Mouse (Mus musculus): ENCODE results near the gene Oas1a. TPM values are rescaled to one million over a fixed set of nuclear protein-coding genes. Genes with fewer than 3 reads are reported as not detected.
"Not testable (repeated sequence)": the region's sequence is repeated elsewhere in the genome, so short reads cannot be mapped to it uniquely, and the experiment has no call there.

Oas1a gene
- polyA plus RNA-seq (2012; rRNA removed): 15.7 and 21.1 TPM in 2 replicates

DNA sequence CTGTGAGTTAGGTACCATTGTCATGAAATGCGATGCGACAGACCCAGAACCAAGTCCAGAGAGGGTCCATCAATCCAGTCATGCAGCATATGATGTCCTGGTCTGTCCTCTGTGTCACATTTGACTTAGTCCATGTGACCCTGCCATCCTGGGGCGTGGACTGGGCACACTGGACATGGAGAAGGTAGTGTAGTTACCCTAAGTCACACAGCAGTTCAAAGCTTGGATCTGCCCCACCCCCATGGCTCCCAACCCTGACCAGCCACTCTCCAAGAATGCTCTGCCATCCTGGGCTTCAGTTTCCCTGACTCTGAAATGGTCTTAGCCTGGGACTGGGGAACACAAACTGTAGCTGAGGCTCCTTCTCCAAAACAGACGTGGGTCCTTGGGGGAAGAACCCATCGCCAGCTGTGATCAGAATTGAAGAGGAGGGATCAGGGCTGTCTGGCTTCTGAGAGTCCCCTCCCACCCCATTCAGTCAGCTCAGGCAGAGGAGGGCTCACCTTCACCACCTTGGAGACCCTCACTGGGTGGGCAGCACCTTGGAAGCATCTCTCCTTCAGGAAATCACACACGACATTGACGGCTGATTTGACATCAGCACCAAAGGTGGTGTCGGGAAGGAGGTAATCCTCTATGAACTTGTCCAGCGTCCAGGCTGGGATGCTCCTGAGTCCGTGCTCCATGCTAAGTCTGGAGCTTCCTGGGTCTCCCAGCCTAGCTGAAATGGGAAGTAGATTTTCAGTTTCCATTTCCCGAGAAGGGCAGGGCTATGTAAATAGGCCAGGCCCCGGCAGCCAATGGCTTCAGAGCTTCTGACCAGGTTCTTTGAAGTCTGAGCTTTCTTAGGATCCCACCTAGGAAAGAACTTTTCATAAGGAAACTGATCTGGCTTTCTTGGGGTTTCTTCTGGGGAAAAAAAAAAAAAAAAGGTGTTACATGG lies at the start of gene Oas1a:
Gene Oas1a, minus strand, starts transcription at position 731 of the 943 bp plus-strand sequence.
- not testable (repeated sequence) for H3K27me3 ChIP-seq (ENCODE audit: control insufficient read depth, insufficient read depth, low read length); H3K27ac ChIP-seq (ENCODE audit: control insufficient read depth, insufficient read depth, low read length); H3K4me1 ChIP-seq (replicated peaks; ENCODE audit: control insufficient read depth, insufficient read depth, low read length); H3K36me3 ChIP-seq (ENCODE audit: control insufficient read depth, insufficient read depth, low read length); DNase-seq
- 26% methylated on average over 10 of the region's 12 CpGs for WGBS
- H3K4me3 ChIP-seq (ENCODE audit: control insufficient read depth, insufficient read depth, low read length): peak within 1 kb of the TSS; percentile 32

DNA sequence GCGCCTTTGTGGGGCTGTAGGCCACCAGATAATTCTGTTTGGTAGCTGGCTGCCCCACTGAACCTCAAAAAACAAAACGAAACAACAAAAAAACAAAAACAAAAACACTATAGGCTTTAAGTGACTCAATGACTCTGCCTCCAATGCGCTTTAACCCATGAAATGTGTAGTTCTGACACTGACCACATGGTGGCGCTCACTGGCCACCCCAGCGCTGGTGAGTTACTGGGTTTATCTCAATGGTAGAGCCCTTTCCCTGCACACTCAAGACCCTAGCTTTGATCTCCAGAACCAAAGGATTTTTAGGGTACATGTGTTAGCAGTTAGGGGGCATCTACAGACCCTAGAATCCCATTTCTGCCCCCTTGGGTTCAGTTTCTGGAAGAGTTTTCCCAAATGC lies 46.7 kb upstream of the Oas1a start:
- 15% methylated on average over 5 of the region's 5 CpGs for WGBS
- DNase-seq: peak; percentile 15
- TF ChIP-seq POLR2A (IDR thresholded peaks at IDR 0.05; ENCODE audit: control insufficient read depth, extremely low read depth, insufficient read depth, low read length, poor library complexity) (no peak), CTCF (IDR thresholded peaks at IDR 0.05; ENCODE audit: borderline replicate concordance, control insufficient read depth, extremely low read depth, insufficient read depth, low read length, poor library complexity) (0 out of 2 replicates have a peak, but pooled peaks have one; percentile 10)

DNA sequence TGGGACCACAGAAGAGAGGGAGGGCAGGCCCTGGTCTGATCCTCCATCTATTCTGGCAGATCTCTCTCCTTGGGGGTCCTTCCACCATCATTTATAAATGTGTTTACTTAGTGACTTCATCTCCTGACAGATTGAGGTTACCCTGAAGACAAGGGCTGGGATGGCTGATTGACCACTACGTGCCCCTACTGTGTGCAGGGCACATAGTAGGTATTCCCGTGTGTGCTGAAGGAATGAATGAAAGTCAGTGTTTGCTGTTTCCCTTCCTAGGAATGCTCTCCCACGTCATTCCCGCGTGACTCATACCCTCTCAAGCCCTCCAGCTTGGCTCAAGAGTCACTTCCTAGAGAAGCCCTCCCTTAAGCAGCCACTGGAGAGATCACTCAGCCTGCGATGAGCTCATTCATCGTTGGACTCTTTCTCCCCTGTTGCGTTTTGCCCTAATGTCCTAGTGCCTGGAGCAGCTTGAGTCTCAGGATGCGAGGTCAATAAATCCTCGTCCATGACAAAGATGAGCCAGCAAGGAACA lies 45.0 kb upstream of the Oas1a start:
- Histone ChIP-seq H3K27me3 (ENCODE audit: control insufficient read depth, insufficient read depth, low read length) (no peaks in the 10 kb centered on the region), H3K4me1 (replicated peaks; ENCODE audit: control insufficient read depth, insufficient read depth, low read length) (no peaks in the 10 kb centered on the region), H3K27ac (ENCODE audit: control insufficient read depth, insufficient read depth, low read length) (no peak overlapping the region), H3K36me3 (ENCODE audit: control insufficient read depth, insufficient read depth, low read length) (no peaks in the 10 kb centered on the region), H3K4me3 (ENCODE audit: control insufficient read depth, insufficient read depth, low read length) (no peak overlapping the region)
- 66% methylated on average over 10 of the region's 10 CpGs for WGBS
- no peak for DNase-seq
- TF ChIP-seq CTCF (IDR thresholded peaks at IDR 0.05; ENCODE audit: borderline replicate concordance, control insufficient read depth, extremely low read depth, insufficient read depth, low read length, poor library complexity) (no peak), POLR2A (IDR thresholded peaks at IDR 0.05; ENCODE audit: control insufficient read depth, extremely low read depth, insufficient read depth, low read length, poor library complexity) (no peak)

More for the DNA sequence above, 46.7 kb upstream of the Oas1a start:
- Histone ChIP-seq H3K27me3 (ENCODE audit: control insufficient read depth, insufficient read depth, low read length) (no peaks in the 10 kb centered on the region), H3K4me1 (replicated peaks; ENCODE audit: control insufficient read depth, insufficient read depth, low read length) (no peaks in the 10 kb centered on the region), H3K36me3 (ENCODE audit: control insufficient read depth, insufficient read depth, low read length) (no peaks in the 10 kb centered on the region), H3K4me3 (ENCODE audit: control insufficient read depth, insufficient read depth, low read length) (no peak overlapping the region), H3K27ac (ENCODE audit: control insufficient read depth, insufficient read depth, low read length) (no peak overlapping the region)

DNA sequence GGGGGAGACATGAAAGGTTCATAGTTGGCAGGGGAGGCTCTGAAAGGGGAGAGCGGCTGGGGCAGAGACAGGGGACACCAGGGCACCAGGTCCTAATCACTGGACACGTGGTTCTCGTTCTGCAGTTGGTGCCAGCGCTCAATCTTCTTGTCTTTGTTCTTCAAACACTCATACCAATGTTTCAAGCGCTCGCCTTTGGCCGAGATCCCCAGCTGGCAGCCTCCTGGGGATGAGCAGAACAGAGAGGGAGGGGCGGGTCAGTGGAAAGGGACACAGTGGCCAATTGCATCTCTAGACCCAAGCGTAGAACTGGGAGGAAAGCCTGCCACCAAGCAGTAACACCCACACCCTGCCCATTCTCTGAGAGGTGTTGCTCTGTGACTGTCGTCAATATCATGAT lies 34.8 kb upstream of the Oas1a start:
- H3K27ac ChIP-seq (ENCODE audit: control insufficient read depth, insufficient read depth, low read length): no peak overlapping the region
- no peaks in the 10 kb centered on the region for H3K27me3 ChIP-seq (ENCODE audit: control insufficient read depth, insufficient read depth, low read length)
- no peak for TF ChIP-seq POLR2A (IDR thresholded peaks at IDR 0.05; ENCODE audit: control insufficient read depth, extremely low read depth, insufficient read depth, low read length, poor library complexity)
- no peak for TF ChIP-seq CTCF (IDR thresholded peaks at IDR 0.05; ENCODE audit: borderline replicate concordance, control insufficient read depth, extremely low read depth, insufficient read depth, low read length, poor library complexity)
- H3K4me3 ChIP-seq (ENCODE audit: control insufficient read depth, insufficient read depth, low read length): no peak overlapping the region
- DNase-seq: no peak
- no peaks in the 10 kb centered on the region for H3K36me3 ChIP-seq (ENCODE audit: control insufficient read depth, insufficient read depth, low read length)
- H3K4me1 ChIP-seq (replicated peaks; ENCODE audit: control insufficient read depth, insufficient read depth, low read length): no peaks in the 10 kb centered on the region
- 79% methylated on average over 10 of the region's 10 CpGs for WGBS

DNA sequence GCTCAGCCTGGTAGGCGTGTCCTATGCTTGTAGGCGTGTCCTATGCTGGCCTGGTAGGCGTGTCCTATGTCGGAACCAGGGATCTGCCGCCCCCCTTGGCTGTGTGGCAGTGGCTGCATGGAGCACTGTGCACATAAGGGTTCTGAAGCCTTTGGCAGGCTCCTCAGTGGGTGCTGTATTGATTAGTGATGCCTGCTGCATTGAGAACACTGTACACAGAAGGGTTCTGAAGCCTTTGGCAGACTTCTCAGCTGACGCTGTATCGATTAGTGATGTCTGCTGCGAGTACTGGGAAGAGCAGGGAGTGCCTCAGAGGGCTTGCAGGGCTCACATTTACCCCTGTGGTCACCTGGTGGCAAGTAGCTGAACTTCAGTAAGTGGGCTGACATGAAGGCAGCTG lies 31.3 kb upstream of the Oas1a start:
- Histone ChIP-seq H3K27ac (ENCODE audit: control insufficient read depth, insufficient read depth, low read length) (no peak overlapping the region), H3K4me3 (ENCODE audit: control insufficient read depth, insufficient read depth, low read length) (no peak overlapping the region), H3K4me1 (replicated peaks; ENCODE audit: control insufficient read depth, insufficient read depth, low read length) (no peaks in the 10 kb centered on the region), H3K27me3 (ENCODE audit: control insufficient read depth, insufficient read depth, low read length) (no peaks in the 10 kb centered on the region), H3K36me3 (ENCODE audit: control insufficient read depth, insufficient read depth, low read length) (no peaks in the 10 kb centered on the region)
- DNase-seq: no peak
- no peak for TF ChIP-seq POLR2A (IDR thresholded peaks at IDR 0.05; ENCODE audit: control insufficient read depth, extremely low read depth, insufficient read depth, low read length, poor library complexity)
- TF ChIP-seq CTCF (IDR thresholded peaks at IDR 0.05; ENCODE audit: borderline replicate concordance, control insufficient read depth, extremely low read depth, insufficient read depth, low read length, poor library complexity): no peak
- WGBS: 47% methylated on average over 8 of the region's 8 CpGs

DNA sequence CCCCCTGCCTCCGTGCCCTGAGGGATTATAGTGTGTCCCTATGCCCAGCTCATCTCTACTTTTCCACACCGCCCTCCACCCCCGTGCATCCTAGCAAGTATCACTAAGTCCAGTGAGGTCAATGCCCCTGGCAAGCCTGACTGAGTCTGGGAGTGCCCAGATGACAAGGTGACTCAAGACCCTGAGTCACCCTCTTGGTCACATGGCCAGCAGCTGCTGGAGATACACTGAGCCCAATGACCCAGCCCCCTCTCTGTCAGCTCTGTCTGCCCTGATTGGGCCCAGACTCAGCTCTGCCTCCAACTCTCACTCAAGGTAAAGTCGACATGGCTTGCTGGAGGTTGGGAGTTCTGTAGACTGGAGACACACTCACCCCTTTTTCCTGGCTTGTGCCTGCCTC lies 30.5 kb upstream of the Oas1a start:
- Histone ChIP-seq H3K27ac (ENCODE audit: control insufficient read depth, insufficient read depth, low read length) (no peak overlapping the region), H3K36me3 (ENCODE audit: control insufficient read depth, insufficient read depth, low read length) (no peaks in the 10 kb centered on the region), H3K4me3 (ENCODE audit: control insufficient read depth, insufficient read depth, low read length) (no peak overlapping the region), H3K27me3 (ENCODE audit: control insufficient read depth, insufficient read depth, low read length) (no peaks in the 10 kb centered on the region), H3K4me1 (replicated peaks; ENCODE audit: control insufficient read depth, insufficient read depth, low read length) (no peaks in the 10 kb centered on the region)
- 79% methylated on average over 4 of the region's 4 CpGs for WGBS
- TF ChIP-seq POLR2A (IDR thresholded peaks at IDR 0.05; ENCODE audit: control insufficient read depth, extremely low read depth, insufficient read depth, low read length, poor library complexity) (no peak), CTCF (IDR thresholded peaks at IDR 0.05; ENCODE audit: borderline replicate concordance, control insufficient read depth, extremely low read depth, insufficient read depth, low read length, poor library complexity) (no peak)
- DNase-seq: no peak
